Mouse (Mus musculus): ENCODE data around the gene Hrh2. TPM values are rescaled to one million over a fixed set of nuclear protein-coding genes. Genes with fewer than 3 reads are reported as not detected.

The Hrh2 gene
- total RNA-seq, 2 experiments from 2014 or later, result 15.3 to 15.5 TPM

DNA sequence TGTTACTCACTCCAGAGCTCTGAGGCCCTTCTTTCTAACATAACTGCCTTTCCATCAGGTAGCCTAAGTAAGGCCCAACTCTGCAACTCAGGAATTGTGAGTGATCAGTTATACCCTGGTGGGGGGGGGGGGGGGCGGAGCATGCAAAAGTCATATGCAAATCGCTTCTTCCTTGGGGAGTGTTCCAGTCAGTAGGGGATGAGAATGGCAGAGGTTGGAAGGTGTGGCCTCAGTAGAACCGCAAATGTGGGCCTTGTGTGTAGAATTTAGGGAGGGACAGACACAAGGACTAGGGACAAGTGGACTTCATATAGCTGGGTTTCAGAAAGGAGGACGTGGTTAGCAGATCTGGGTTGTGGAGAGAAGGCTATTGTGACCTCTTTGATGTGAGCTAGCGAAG, 23.3 kb downstream of the Hrh2 start:
- no peak for DNase-seq (ENCODE audit: low spot score in 2 of 2)

GRCm38 (mm10) chr13:54215777-54216316, 23.9 kb downstream of the Hrh2 start:
- no peak for DNase-seq (ENCODE audit: low spot score in 2 of 2)

GRCm38 (mm10) chr13:54218341-54218740, 26.4 kb downstream of the Hrh2 start:
- peak; percentile 73 to 75 for DNase-seq (ENCODE audit: low spot score in 2 of 2)

- no peak for DNase-seq (ENCODE audit: low spot score in 2 of 2)
Observed at GRCm38 (mm10) chr13:54221631-54222179, 29.8 kb downstream of the Hrh2 start.

GRCm38 (mm10) chr13:54222921-54223769, 31.2 kb downstream of the Hrh2 start:
- DNase-seq (ENCODE audit: low spot score in 2 of 2), result no peak

- peak; percentile 61 to 69 for DNase-seq (ENCODE audit: low spot score in 2 of 2)
Observed at GRCm38 (mm10) chr13:54227916-54228483, 36.1 kb downstream of the Hrh2 start.

DNA sequence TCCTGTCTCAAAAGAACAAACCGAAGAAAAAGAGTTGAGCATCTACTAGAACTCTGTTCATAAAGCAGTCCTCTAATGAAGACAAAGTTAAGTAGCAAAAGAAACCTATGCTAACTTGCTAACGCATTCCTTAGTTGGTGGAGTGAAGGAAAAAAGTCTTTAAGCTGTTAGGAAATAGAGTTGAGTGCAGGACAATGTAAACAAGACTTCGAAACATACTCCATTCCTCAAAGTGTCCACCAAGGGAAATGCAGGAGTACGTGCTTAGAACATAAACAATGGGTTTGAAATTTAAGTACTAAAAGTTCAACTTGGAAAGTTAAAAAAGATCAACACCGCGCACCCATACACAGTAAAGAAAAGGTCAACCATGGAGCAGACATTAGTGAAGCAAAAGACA, 38.2 kb downstream of the Hrh2 start:
- DNase-seq (ENCODE audit: low spot score in 2 of 2), result no peak

DNA sequence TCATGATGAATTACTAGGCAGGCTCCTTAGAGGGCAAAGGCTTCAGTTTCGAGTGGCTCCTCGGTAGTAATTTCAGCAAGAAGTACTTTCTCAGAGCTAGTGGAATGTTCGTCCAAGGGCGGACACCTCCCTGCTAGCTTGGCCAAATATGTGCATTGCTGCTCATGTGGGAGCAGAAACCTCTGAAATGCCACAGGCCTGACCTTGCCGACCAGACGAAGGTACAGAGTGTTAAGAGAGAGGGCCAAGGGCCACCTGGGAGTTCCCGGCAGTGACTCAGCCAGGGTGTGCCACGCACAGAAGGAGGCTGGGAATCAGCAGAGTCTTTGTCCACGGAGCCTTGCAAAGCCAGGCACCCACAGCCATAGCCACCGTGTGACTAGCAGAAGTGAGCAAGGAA, 39.9 kb downstream of the Hrh2 start:
- DNase-seq (ENCODE audit: low spot score in 2 of 2), result no peak

- no peak for DNase-seq (ENCODE audit: low spot score in 2 of 2)
Observed at GRCm38 (mm10) chr13:54237512-54237911, 45.6 kb downstream of the Hrh2 start.

- no peak for DNase-seq (ENCODE audit: low spot score in 2 of 2)
Observed at GRCm38 (mm10) chr13:54238585-54239323, 46.8 kb downstream of the Hrh2 start.

GRCm38 (mm10) chr13:54242380-54242779, 50.5 kb downstream of the Hrh2 start:
- peak; percentile 37 to 54 for DNase-seq (ENCODE audit: low spot score in 2 of 2)

GRCm38 (mm10) chr13:54245204-54245603, 53.3 kb downstream of the Hrh2 start:
- peak in 1 of 2 experiments; percentile 36 for DNase-seq (ENCODE audit: low spot score in 2 of 2)

- DNase-seq (ENCODE audit: low spot score in 2 of 2), result peak; percentile 90 to 93
Observed at GRCm38 (mm10) chr13:54247545-54247944, 55.6 kb downstream of the Hrh2 start.

DNA sequence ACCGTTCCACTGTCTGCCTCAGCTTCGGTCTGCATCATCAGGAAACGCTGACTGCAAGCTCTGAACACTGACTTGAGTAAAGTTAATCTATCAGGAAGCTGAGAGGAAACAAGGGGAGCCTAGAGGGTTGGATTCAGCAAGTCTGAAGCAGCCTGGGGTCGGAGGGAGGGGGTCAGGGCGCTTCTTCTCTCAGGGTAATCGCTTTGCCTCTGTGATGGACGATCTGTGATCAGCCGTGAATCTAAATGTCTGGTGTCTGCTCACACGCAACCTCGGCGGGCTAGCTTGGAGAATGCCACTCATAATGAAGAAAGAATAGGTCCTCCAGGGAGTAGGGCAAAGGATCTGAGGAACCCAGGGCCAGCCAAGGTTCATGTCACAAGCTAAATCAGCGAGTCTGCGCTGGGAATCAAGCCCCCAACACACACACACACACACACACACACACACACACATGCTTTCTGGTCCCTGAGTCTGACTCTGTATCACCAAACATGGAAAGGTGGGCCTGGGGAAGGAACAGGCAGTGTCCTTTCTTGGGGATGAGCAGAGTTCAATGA, 56.6 kb downstream of the Hrh2 start:
- no peak for DNase-seq (ENCODE audit: low spot score in 2 of 2)

- DNase-seq (ENCODE audit: low spot score in 2 of 2), result no peak
Observed at GRCm38 (mm10) chr13:54249007-54249406, 57.1 kb downstream of the Hrh2 start.

GRCm38 (mm10) chr13:54250346-54250745, 58.4 kb downstream of the Hrh2 start:
- DNase-seq (ENCODE audit: low spot score in 2 of 2), result no peak

DNA sequence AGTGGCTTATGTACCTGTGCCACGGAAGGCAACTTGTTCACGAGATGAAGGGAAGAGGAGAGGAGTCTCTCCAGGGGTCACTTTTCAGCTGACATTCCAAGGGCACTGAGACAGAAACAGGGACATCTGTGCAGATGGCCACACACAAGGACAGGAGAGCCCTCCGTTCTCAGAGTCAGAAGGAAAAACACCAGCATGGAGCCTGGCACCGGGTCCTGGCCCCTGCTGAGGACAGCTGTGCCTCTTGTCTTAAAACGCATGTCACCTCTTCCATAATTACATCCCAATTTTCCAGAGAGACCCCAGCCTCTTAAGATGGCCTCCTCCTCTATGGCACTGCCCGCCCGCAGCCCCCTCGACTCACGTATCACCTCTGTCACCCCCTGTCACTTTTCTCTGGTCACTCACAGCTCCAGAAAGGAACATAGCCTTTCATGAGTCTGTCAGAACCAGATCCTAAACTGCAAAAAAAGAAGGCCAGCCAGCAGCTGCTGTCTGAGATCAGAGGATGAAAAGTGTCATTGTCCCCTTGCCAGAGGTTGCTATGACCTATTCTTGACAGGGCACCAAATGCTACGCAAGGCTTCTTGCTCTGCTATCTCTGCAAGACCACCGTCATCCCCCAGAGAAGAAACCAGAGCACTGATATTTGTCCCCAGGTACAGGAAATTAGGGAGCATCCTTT, 59.8 kb downstream of the Hrh2 start:
- no peak for DNase-seq (ENCODE audit: low spot score in 2 of 2)

DNA sequence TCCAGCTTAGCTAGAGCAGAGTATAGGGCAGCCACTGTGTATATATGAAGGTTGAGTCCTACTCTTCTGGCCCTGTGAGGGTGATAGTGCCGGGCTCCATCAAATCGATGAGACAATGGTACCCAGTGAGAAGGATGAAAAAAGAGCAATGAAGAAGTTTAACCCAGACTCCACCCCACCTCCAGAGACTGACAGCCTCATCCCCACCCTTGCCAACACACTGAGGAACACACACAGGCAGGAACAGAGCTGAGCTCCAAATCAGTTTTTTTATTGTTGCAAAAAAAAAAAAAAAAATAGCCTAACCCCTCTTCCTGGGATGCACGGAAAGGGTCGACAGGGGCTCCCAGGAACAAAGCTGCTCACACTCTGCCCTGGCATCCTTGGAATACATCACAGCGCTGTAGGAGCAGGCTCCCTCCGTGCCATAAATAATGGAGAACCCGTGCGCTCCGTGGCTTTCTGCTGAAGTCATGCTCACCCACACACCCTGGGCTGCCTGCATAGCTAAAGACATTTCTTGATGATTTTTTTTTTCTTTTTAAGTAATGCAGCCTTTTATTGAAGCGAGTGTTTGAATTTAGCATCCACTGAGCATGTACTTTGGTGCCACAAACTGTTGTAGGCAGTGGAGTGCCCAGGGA, 65.8 kb downstream of the Hrh2 start:
- peak; percentile 58 to 76 for DNase-seq (ENCODE audit: low spot score in 2 of 2)

DNA sequence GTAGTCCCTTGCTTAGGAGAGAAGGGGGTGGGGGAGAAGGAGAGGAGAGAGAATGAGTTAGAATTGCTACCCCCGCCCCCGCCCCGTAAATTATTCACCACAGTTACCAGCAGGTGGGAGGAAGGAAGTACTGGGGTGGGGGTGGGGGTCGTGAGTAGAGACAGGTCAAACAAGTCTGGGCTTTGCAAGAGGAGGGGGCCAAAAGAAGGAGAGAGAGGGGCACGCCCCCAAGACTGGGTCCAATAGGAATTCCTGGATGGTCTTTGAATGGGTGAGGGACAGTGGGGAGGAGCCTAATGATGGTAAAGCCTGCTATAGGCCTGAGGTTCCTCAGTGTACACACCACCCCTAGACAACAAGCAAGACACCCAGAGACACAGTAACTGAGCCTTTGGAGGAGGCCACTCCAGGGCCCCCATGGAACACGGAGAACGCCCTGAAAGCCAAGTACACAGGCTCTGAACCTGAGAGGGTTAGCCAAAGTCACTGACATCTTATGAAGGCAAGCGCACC, 66.4 kb downstream of the Hrh2 start:
- no peak for DNase-seq (ENCODE audit: low spot score in 2 of 2)

GRCm38 (mm10) chr13:54260318-54260717, 68.4 kb downstream of the Hrh2 start:
- DNase-seq (ENCODE audit: low spot score in 2 of 2), result peak; percentile 57 to 74

Data from left cerebral cortex, adult 18-20 months (tissue).